Mouse (Mus musculus): ENCODE data around the gene Als2cr12. TPM values are rescaled to one million over a fixed set of nuclear protein-coding genes. Genes with fewer than 3 reads are reported as not detected.
"Not testable (repeated sequence)": the region's sequence is repeated elsewhere in the genome, so short reads cannot be mapped to it uniquely, and the experiment has no call there.

The Als2cr12 gene
- polyA plus RNA-seq (2015; fragmentation: Nextera tagmentation; extraction: Ambion mirVana), result not detected in 2 replicates

- H3K9me3 ChIP-seq (ENCODE audit: control insufficient read depth, low read length); H3K36me3 ChIP-seq (ENCODE audit: control insufficient read depth, insufficient read depth, low read length); ATAC-seq; H3K4me1 ChIP-seq (ENCODE audit: control insufficient read depth, insufficient read depth, low read depth, low read length); H3K27me3 ChIP-seq (replicated peaks; ENCODE audit: control insufficient read depth, insufficient read depth, low read length); H3K4me3 ChIP-seq (ENCODE audit: low read length); H3K9ac ChIP-seq (ENCODE audit: low read depth, low read length); H3K4me2 ChIP-seq (ENCODE audit: low read length); H3K27ac ChIP-seq (ENCODE audit: low read depth, low read length): not testable (repeated sequence)
- WGBS, result 94% methylated on average over 4 of the region's 4 CpGs
Measured at GRCm38 (mm10) chr1:58695810-58696209, at the start of gene Als2cr12. Als2cr12 (minus strand) TSS chr1:58695989.

- H3K9me3 ChIP-seq (ENCODE audit: control insufficient read depth, low read length), result no peaks in the 10 kb centered on the region
- no peaks in the 10 kb centered on the region for H3K4me1 ChIP-seq (ENCODE audit: control insufficient read depth, insufficient read depth, low read depth, low read length)
- 93% methylated on average over 7 of the region's 7 CpGs for WGBS
- no peak for ATAC-seq
- H3K27ac ChIP-seq (ENCODE audit: low read depth, low read length), result no peak overlapping the region
- no peaks in the 10 kb centered on the region for H3K27me3 ChIP-seq (replicated peaks; ENCODE audit: control insufficient read depth, insufficient read depth, low read length)
- H3K9ac ChIP-seq (ENCODE audit: low read depth, low read length), result no peak overlapping the region
- H3K36me3 ChIP-seq (ENCODE audit: control insufficient read depth, insufficient read depth, low read length), result peaks cover 3% of the 10 kb centered on the region; the same call in 1 of the 2 replicates
- H3K4me3 ChIP-seq (ENCODE audit: low read length), result no peak overlapping the region
- no peak overlapping the region for H3K4me2 ChIP-seq (ENCODE audit: low read length)
Measured at GRCm38 (mm10) chr1:58744645-58745044, 48.9 kb upstream of the Als2cr12 start.

GRCm38 (mm10) chr1:58743252-58743651 is 47.5 kb upstream of the Als2cr12 start:
- no peak overlapping the region for H3K9ac ChIP-seq (ENCODE audit: low read depth, low read length)
- ATAC-seq, result no peak
- no peak overlapping the region for H3K4me3 ChIP-seq (ENCODE audit: low read length)
- peaks cover 3% of the 10 kb centered on the region; the same call in 1 of the 2 replicates for H3K36me3 ChIP-seq (ENCODE audit: control insufficient read depth, insufficient read depth, low read length)
- H3K4me2 ChIP-seq (ENCODE audit: low read length), result no peak overlapping the region
- WGBS, result 97% methylated on average over 6 of the region's 6 CpGs
- no peaks in the 10 kb centered on the region for H3K27me3 ChIP-seq (replicated peaks; ENCODE audit: control insufficient read depth, insufficient read depth, low read length)
- H3K4me1 ChIP-seq (ENCODE audit: control insufficient read depth, insufficient read depth, low read depth, low read length), result no peaks in the 10 kb centered on the region
- H3K27ac ChIP-seq (ENCODE audit: low read depth, low read length), result no peak overlapping the region
- H3K9me3 ChIP-seq (ENCODE audit: control insufficient read depth, low read length), result no peaks in the 10 kb centered on the region

- WGBS, result 81% methylated on average over 5 of the region's 5 CpGs
- Histone ChIP-seq H3K9ac (ENCODE audit: low read depth, low read length) (no peak overlapping the region), H3K4me1 (ENCODE audit: control insufficient read depth, insufficient read depth, low read depth, low read length) (no peaks in the 10 kb centered on the region), H3K4me3 (ENCODE audit: low read length) (no peak overlapping the region), H3K9me3 (ENCODE audit: control insufficient read depth, low read length) (no peaks in the 10 kb centered on the region), H3K36me3 (ENCODE audit: control insufficient read depth, insufficient read depth, low read length) (peaks cover 3% of the 10 kb centered on the region; the same call in 1 of the 2 replicates), H3K27ac (ENCODE audit: low read depth, low read length) (no peak overlapping the region), H3K4me2 (ENCODE audit: low read length) (no peak overlapping the region), H3K27me3 (replicated peaks; ENCODE audit: control insufficient read depth, insufficient read depth, low read length) (no peaks in the 10 kb centered on the region)
- ATAC-seq, result no peak
Measured at GRCm38 (mm10) chr1:58742571-58743021, 46.8 kb upstream of the Als2cr12 start.

- Histone ChIP-seq H3K4me2 (ENCODE audit: low read length) (no peak overlapping the region), H3K4me3 (ENCODE audit: low read length) (no peak overlapping the region), H3K9me3 (ENCODE audit: control insufficient read depth, low read length) (no peaks in the 10 kb centered on the region), H3K4me1 (ENCODE audit: control insufficient read depth, insufficient read depth, low read depth, low read length) (no peaks in the 10 kb centered on the region), H3K27me3 (replicated peaks; ENCODE audit: control insufficient read depth, insufficient read depth, low read length) (no peaks in the 10 kb centered on the region), H3K36me3 (ENCODE audit: control insufficient read depth, insufficient read depth, low read length) (peaks cover 3% of the 10 kb centered on the region; the same call in 1 of the 2 replicates), H3K9ac (ENCODE audit: low read depth, low read length) (no peak overlapping the region), H3K27ac (ENCODE audit: low read depth, low read length) (no peak overlapping the region)
- WGBS, result 93% methylated on average over 7 of the region's 7 CpGs
- ATAC-seq, result no peak
Measured at GRCm38 (mm10) chr1:58739529-58739928, 43.7 kb upstream of the Als2cr12 start.

- H3K4me3 ChIP-seq (ENCODE audit: low read length), result no peak overlapping the region
- WGBS, result 96% methylated on average over 22 of the region's 22 CpGs
- no peak overlapping the region for H3K4me2 ChIP-seq (ENCODE audit: low read length)
- H3K27ac ChIP-seq (ENCODE audit: low read depth, low read length), result no peak overlapping the region
- no peak for ATAC-seq
- no peaks in the 10 kb centered on the region for H3K27me3 ChIP-seq (replicated peaks; ENCODE audit: control insufficient read depth, insufficient read depth, low read length)
- no peak overlapping the region for H3K9ac ChIP-seq (ENCODE audit: low read depth, low read length)
- no peaks in the 10 kb centered on the region for H3K9me3 ChIP-seq (ENCODE audit: control insufficient read depth, low read length)
- H3K36me3 ChIP-seq (ENCODE audit: control insufficient read depth, insufficient read depth, low read length), result peaks cover 3% of the 10 kb centered on the region; the same call in 1 of the 2 replicates
- no peaks in the 10 kb centered on the region for H3K4me1 ChIP-seq (ENCODE audit: control insufficient read depth, insufficient read depth, low read depth, low read length)
Measured at GRCm38 (mm10) chr1:58736968-58737367, 41.2 kb upstream of the Als2cr12 start.

GRCm38 (mm10) chr1:58735962-58736361 is 40.2 kb upstream of the Als2cr12 start:
- no peaks in the 10 kb centered on the region for H3K4me1 ChIP-seq (ENCODE audit: control insufficient read depth, insufficient read depth, low read depth, low read length)
- H3K27me3 ChIP-seq (replicated peaks; ENCODE audit: control insufficient read depth, insufficient read depth, low read length), result no peaks in the 10 kb centered on the region
- H3K4me2 ChIP-seq (ENCODE audit: low read length), result no peak overlapping the region
- no peak overlapping the region for H3K4me3 ChIP-seq (ENCODE audit: low read length)
- no peak overlapping the region for H3K9ac ChIP-seq (ENCODE audit: low read depth, low read length)
- H3K9me3 ChIP-seq (ENCODE audit: control insufficient read depth, low read length), result no peaks in the 10 kb centered on the region
- ATAC-seq, result no peak
- WGBS, result 89% methylated on average over 7 of the region's 7 CpGs
- H3K36me3 ChIP-seq (ENCODE audit: control insufficient read depth, insufficient read depth, low read length), result peaks cover 2% of the 10 kb centered on the region
- no peak overlapping the region for H3K27ac ChIP-seq (ENCODE audit: low read depth, low read length)

- Histone ChIP-seq H3K4me1 (ENCODE audit: control insufficient read depth, insufficient read depth, low read depth, low read length) (no peaks in the 10 kb centered on the region), H3K9me3 (ENCODE audit: control insufficient read depth, low read length) (no peaks in the 10 kb centered on the region), H3K27me3 (replicated peaks; ENCODE audit: control insufficient read depth, insufficient read depth, low read length) (no peaks in the 10 kb centered on the region), H3K4me2 (ENCODE audit: low read length) (no peak overlapping the region), H3K36me3 (ENCODE audit: control insufficient read depth, insufficient read depth, low read length) (no peaks in the 10 kb centered on the region; the same call in 1 of the 2 replicates), H3K9ac (ENCODE audit: low read depth, low read length) (no peak overlapping the region), H3K4me3 (ENCODE audit: low read length) (no peak overlapping the region), H3K27ac (ENCODE audit: low read depth, low read length) (no peak overlapping the region)
- no peak for ATAC-seq
- WGBS, result 93% methylated on average over 11 of the region's 11 CpGs
Measured at GRCm38 (mm10) chr1:58734043-58734920, 38.5 kb upstream of the Als2cr12 start.

GRCm38 (mm10) chr1:58733636-58734035 is 37.8 kb upstream of the Als2cr12 start:
- peaks cover under 1% of the 10 kb centered on the region; the same call in 1 of the 2 replicates for H3K36me3 ChIP-seq (ENCODE audit: control insufficient read depth, insufficient read depth, low read length)
- H3K4me1 ChIP-seq (ENCODE audit: control insufficient read depth, insufficient read depth, low read depth, low read length), result no peaks in the 10 kb centered on the region
- no peak for ATAC-seq
- H3K9ac ChIP-seq (ENCODE audit: low read depth, low read length), result no peak overlapping the region
- no peaks in the 10 kb centered on the region for H3K27me3 ChIP-seq (replicated peaks; ENCODE audit: control insufficient read depth, insufficient read depth, low read length)
- 92% methylated on average over 2 of the region's 2 CpGs for WGBS
- no peak overlapping the region for H3K27ac ChIP-seq (ENCODE audit: low read depth, low read length)
- H3K4me2 ChIP-seq (ENCODE audit: low read length), result no peak overlapping the region
- no peak overlapping the region for H3K4me3 ChIP-seq (ENCODE audit: low read length)
- no peaks in the 10 kb centered on the region for H3K9me3 ChIP-seq (ENCODE audit: control insufficient read depth, low read length)
